Mouse (Mus musculus) midbrain, embryonic 14.5 days (tissue): ENCODE results near the gene Serinc4. TPM values are rescaled to one million over a fixed set of nuclear protein-coding genes. Genes with fewer than 3 reads are reported as not detected.

Experiments
- ATAC-seq: fragments of 200-750 bp; cut with Nextera tagmentation; 2 replicates; pipeline ENCODE4 v1.8.0; 2017; ENCODE audit warnings: moderate number of reproducible peaks, moderate library complexity; ENCODE audit not compliant: low FRiP score, low TSS enrichment
- DNase-seq: peaks from one replicate; pipeline ENCODE4 v3.0.0-alpha.2; 2015
- H3K27ac ChIP-seq: fragments of 300-500 bp; sonication (generic); replicated peaks from 2 replicates; pipeline ENCODE4 v1.5.1; 2014; ENCODE audit warnings: mild to moderate bottlenecking, low read depth, low read length, moderate library complexity
- H3K27me3 ChIP-seq: fragments of 300-500 bp; sonication (generic); 2 replicates; pipeline ENCODE4 v1.6.1; 2014; ENCODE audit warnings: low read length, control low read depth, mixed read lengths; ENCODE audit not compliant: control insufficient read depth, insufficient read depth
- H3K36me3 ChIP-seq: fragments of 300-500 bp; sonication (generic); 2 replicates; pipeline ENCODE4 v1.6.1; 2014; ENCODE audit warnings: low read length, control low read depth; ENCODE audit not compliant: control insufficient read depth, insufficient read depth
- H3K4me1 ChIP-seq: fragments of 300-500 bp; sonication (generic); 2 replicates; pipeline ENCODE4 v1.6.1; 2014; ENCODE audit warnings: mild to moderate bottlenecking, antibody characterized with exemption, low read length, control low read depth; ENCODE audit not compliant: control insufficient read depth, insufficient read depth
- H3K4me2 ChIP-seq: fragments of 300-500 bp; sonication (generic); 2 replicates; pipeline ENCODE4 v1.6.1; 2014; ENCODE audit warnings: mild to moderate bottlenecking, low read length, moderate library complexity
- H3K4me3 ChIP-seq: fragments of 300-500 bp; sonication (generic); replicated peaks from 2 replicates; pipeline ENCODE4 v1.5.1; 2014; ENCODE audit warnings: low read depth, low read length
- H3K9ac ChIP-seq: fragments of 300-500 bp; sonication (generic); replicated peaks from 2 replicates; pipeline ENCODE4 v1.6.1; 2014; ENCODE audit warnings: mild to moderate bottlenecking, low read length, moderate library complexity
- H3K9me3 ChIP-seq: fragments of 300-500 bp; sonication (generic); 2 replicates; pipeline ENCODE4 v1.6.1; 2016; ENCODE audit warnings: low read length, control low read depth, mixed read lengths; ENCODE audit not compliant: control insufficient read depth
- WGBS: fragments of 180-500 bp; shearing (Covaris S2); extraction: QIAGEN DNeasy Blood & Tissue Kit; methylation state at CpG from one replicate; pipeline ENCODE4 v1.1.7; 2014; 5-methylcytosine and 5-hydroxymethylcytosine counted together
- polyA plus RNA-seq: library from polyadenylated mRNA; unstranded; fragments of >200 nt; fragmentation: Nextera tagmentation; extraction: Ambion mirVana; gene quantifications from 2 replicates; pipeline ENCODE4 v1.2.1, GENCODE M21; 2014

The Serinc4 gene
- polyA plus RNA-seq, 1 experiment from 2014 or later = 1.8 TPM

DNA sequence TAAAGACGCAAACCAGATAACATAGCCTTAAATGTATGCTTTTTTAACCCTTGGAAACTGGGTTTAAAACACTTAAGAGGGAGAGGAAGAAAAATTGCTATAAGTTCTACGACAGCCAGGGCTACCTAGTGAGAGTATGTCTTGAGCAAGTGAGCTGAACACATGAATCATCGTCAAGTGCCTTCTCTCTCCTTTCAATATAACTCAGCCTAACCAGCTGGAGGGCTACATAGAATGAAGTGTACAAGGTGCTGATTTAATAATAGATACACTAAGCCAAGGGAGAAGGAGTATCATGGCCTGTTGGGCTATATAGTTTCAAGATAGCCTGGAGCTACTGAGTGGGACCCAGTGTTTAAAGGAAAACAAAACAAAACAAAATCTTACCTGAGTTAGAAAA, 38.1 kb downstream of the Serinc4 start:
- Histone ChIP-seq H3K36me3 (peaks cover 52% of the 10 kb centered on the region), H3K4me2 (no peak overlapping the region), H3K4me3 (no peak overlapping the region), H3K27me3 (no peaks in the 10 kb centered on the region), H3K27ac (no peak overlapping the region), H3K9me3 (no peaks in the 10 kb centered on the region), H3K9ac (no peak overlapping the region), H3K4me1 (peaks cover 20% of the 10 kb centered on the region)
- DNase-seq = no peak
- no peak for ATAC-seq
- 96% methylated on average over 3 of the region's 3 CpGs for WGBS

GRCm38 (mm10) chr2:121416356-121416755, 40.2 kb downstream of the Serinc4 start:
- Histone ChIP-seq H3K9ac (no peak overlapping the region), H3K4me1 (peaks cover 20% of the 10 kb centered on the region), H3K27me3 (no peaks in the 10 kb centered on the region), H3K27ac (no peak overlapping the region), H3K4me2 (peak overlapping the region; percentile 22; the same call in 1 of the 2 replicates), H3K36me3 (peaks cover 33% of the 10 kb centered on the region), H3K4me3 (no peak overlapping the region), H3K9me3 (no peaks in the 10 kb centered on the region)
- no peak for DNase-seq
- WGBS = 95% methylated on average over 6 of the region's 6 CpGs
- ATAC-seq = no peak

GRCm38 (mm10) chr2:121415591-121415990, 41.0 kb downstream of the Serinc4 start:
- peaks cover 20% of the 10 kb centered on the region for H3K4me1 ChIP-seq
- no peak for DNase-seq
- ATAC-seq = no peak
- no peak overlapping the region for H3K27ac ChIP-seq
- H3K4me3 ChIP-seq = peak overlapping the region; percentile 99; the same call in 1 of the 2 replicates
- no peaks in the 10 kb centered on the region for H3K27me3 ChIP-seq
- H3K9ac ChIP-seq = no peak overlapping the region; the same call in 1 of the 2 replicates
- 85% methylated on average over 3 of the region's 3 CpGs for WGBS
- no peaks in the 10 kb centered on the region for H3K9me3 ChIP-seq
- H3K4me2 ChIP-seq = peak overlapping the region; percentile 75
- H3K36me3 ChIP-seq = peaks cover 30% of the 10 kb centered on the region

DNA sequence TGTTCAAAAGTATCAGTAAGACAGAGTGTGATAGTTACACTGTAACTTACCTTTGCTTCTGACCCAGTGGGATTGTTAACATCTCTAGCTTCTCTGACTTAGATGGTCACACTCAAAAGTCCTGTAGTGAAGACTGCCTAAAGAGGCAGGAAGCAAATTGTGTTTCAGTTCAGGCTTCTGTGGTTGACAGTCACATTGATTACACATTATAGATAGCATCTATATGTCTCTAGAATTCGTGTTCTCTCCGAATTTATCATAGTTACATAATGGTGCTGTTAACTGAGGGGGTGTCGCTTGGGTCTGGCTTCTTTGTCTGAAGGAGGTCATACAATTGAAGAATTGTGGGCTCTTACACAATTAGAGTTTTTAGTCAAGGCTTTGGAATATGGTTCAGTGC, 41.5 kb downstream of the Serinc4 start:
- no peak for ATAC-seq

DNA sequence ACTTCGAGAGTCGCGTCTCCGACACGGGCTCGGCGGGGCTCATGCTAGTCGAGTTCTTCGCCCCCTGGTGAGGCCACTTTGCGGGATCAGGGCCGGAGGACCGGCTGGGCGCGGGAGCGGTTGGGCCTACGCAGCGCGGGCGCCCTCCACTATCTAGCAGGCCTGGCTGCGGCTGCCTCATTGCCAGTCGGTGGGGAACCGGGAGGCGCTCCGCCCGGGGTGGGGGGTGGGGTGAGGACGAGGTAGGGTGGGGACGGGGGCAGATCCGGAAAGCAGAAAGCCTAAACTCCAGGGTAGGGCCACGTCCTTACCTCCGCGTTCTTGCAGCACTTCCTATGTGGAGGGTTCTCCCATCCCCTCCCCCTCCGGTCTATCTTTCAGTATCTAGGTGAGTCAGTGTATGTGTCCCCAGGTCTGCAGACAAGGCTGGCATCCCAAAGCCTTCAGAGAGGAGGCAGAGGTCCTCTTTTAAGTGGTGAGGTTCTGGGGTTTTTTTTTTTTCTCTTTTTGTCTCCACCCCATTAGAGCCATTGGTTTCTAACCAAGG, 42.4 kb downstream of the Serinc4 start:
- Histone ChIP-seq H3K9ac (peak overlapping the region; percentile 96), H3K4me1 (peaks cover 20% of the 10 kb centered on the region), H3K27ac (peak overlapping the region; percentile 97), H3K4me3 (peak overlapping the region; percentile 99), H3K27me3 (no peaks in the 10 kb centered on the region), H3K4me2 (peak overlapping the region; percentile 75), H3K36me3 (peaks cover 26% of the 10 kb centered on the region), H3K9me3 (no peaks in the 10 kb centered on the region)
- WGBS = under 1% methylated on average over 32 of the region's 32 CpGs
- DNase-seq (peak; percentile 63), ATAC-seq (peak; percentile 51)

More for the DNA sequence above, 41.5 kb downstream of the Serinc4 start:
- Histone ChIP-seq H3K27ac (no peak overlapping the region), H3K36me3 (peaks cover 31% of the 10 kb centered on the region), H3K4me3 (peak overlapping the region; percentile 99), H3K9ac (peak overlapping the region; percentile 96; the same call in 1 of the 2 replicates), H3K4me1 (peaks cover 20% of the 10 kb centered on the region), H3K9me3 (no peaks in the 10 kb centered on the region), H3K4me2 (peak overlapping the region; percentile 75), H3K27me3 (no peaks in the 10 kb centered on the region)
- WGBS = 61% methylated on average over 3 of the region's 3 CpGs
- no peak for DNase-seq

- Histone ChIP-seq H3K36me3 (peaks cover 19% of the 10 kb centered on the region), H3K4me2 (peak within 1 kb of the TSS; percentile 75), H3K27me3 (no peaks in the 10 kb centered on the region), H3K9me3 (no peaks in the 10 kb centered on the region), H3K4me3 (peak within 1 kb of the TSS; percentile 99), H3K27ac (peak within 1 kb of the TSS; percentile 97), H3K4me1 (peaks cover 20% of the 10 kb centered on the region), H3K9ac (peak within 1 kb of the TSS; percentile 96)
- DNase-seq (peak; percentile 98), ATAC-seq (peak; percentile 99)
- under 1% methylated on average over 68 of the region's 68 CpGs for WGBS
Measured at GRCm38 (mm10) chr2:121413387-121414042, 43.1 kb downstream of the Serinc4 start, which contains the start of the genes Pdia3 and Catsper2. TSS of gene Pdia3 (plus strand) at chr2:121413775. TSS of gene Catsper2 (minus strand) at chr2:121413792.

DNA sequence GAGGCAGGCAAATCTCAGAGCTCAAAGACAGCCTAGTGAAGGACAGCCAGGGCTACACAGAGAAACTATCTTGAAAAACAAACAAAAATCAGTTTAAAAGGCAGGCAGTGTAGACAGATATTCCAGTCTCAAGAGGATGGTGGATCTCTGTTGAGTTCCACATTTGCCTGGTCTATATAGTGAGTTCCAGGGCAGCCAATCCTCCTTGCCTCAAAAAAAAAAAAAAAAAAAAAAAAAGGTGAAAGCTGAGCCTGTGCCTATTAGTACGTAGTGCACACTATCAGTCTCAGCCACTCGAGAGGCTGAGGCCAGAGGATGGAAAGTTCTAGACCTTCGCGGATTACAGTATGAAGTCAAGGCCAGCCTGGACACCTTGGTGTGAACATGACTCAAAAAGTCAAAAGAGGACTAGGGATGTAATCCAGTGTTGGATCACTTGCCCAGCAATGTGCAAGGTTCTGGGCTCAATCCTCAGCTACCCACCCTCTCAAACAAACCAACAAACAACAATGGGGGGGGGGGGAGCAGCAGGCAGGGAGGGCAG, 43.7 kb downstream of the Serinc4 start:
- H3K4me1 ChIP-seq = peaks cover 20% of the 10 kb centered on the region
- 16% methylated on average over 4 of the region's 4 CpGs for WGBS
- DNase-seq = peak; percentile 59
- H3K9me3 ChIP-seq = no peaks in the 10 kb centered on the region
- peak; percentile 12 for ATAC-seq
- H3K4me3 ChIP-seq = peak overlapping the region; percentile 99
- peak overlapping the region; percentile 96 for H3K9ac ChIP-seq
- H3K36me3 ChIP-seq = peaks cover 13% of the 10 kb centered on the region
- no peaks in the 10 kb centered on the region for H3K27me3 ChIP-seq
- peak overlapping the region; percentile 97 for H3K27ac ChIP-seq
- peak overlapping the region; percentile 75 for H3K4me2 ChIP-seq

- peak; percentile 9 for DNase-seq
- WGBS = 31% methylated on average over 4 of the region's 4 CpGs
- Histone ChIP-seq H3K4me3 (no peak overlapping the region), H3K9me3 (no peaks in the 10 kb centered on the region), H3K9ac (no peak overlapping the region), H3K4me2 (no peak overlapping the region), H3K27ac (no peak overlapping the region), H3K4me1 (no peaks in the 10 kb centered on the region), H3K36me3 (0 out of 2 replicates have a peak, but pooled peaks cover 2% of the 10 kb centered on the region), H3K27me3 (no peaks in the 10 kb centered on the region)
- no peak for ATAC-seq
Measured at GRCm38 (mm10) chr2:121408160-121408559, 48.4 kb downstream of the Serinc4 start.
